Mouse (Mus musculus) left cerebral cortex, adult 9 months (tissue): ENCODE data around the gene Keg1.
"Not testable (repeated sequence)": the region's sequence is repeated elsewhere in the genome, so short reads cannot be mapped to it uniquely, and the experiment has no call there.

Experiments
- DNase-seq, 2 experiments: peaks; one replicate each; pipeline ENCODE4 v3.0.0; 2022; ENCODE audit warnings: low spot score in 2 of 2

Gene Keg1

GRCm38 (mm10) chr19:12695590-12695989 is at the start of gene Keg1:
Gene Keg1, plus strand, starts transcription at chr19:12695786.
- no peak for DNase-seq

DNA sequence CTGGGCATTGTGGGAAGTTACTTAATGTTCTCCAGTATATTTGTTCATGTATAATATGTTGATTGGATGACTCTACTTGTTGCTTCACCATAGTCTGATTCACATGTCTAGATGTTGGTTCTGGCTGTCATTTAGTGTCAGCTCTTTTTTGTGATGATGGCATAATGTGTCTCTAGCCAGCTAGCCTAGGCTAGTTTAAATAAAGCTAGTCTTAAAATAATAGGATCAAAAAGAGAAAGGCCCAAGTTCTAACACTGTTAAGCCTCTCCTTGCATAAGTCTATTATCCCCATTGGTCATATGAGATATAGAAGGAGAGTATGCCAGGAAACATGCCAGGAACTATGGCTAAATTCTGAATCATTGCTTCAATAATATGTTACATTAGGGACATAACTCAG is 46.1 kb upstream of the Keg1 start:
- no peak for DNase-seq

DNA sequence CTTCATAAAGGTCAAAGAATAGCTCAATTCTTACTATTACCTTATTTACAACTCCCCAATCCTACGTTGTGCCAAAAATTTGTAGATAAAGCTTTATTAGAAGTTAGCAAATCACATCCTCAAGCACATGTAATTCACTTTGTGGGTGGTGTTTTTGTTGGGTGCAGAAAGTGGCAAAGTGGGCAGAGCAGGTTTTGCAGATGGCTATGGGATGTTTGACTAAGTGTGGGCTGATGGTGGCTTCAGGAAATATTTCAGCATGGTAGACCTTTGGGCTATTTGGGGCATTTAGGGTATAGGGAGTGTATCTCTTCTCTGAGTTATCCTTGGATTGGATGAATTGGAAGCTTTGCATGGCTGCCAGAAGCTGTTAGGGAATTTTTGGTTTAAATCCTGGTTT is 29.4 kb upstream of the Keg1 start:
- DNase-seq = no peak

- DNase-seq = not testable (repeated sequence)
Observed at GRCm38 (mm10) chr19:12668601-12669000, 27.0 kb upstream of the Keg1 start.

GRCm38 (mm10) chr19:12670139-12670538 is 25.4 kb upstream of the Keg1 start, which contains the start of gene Olfr1442:
Gene Olfr1442, plus strand, starts transcription at chr19:12670439.
- DNase-seq = no peak

DNA sequence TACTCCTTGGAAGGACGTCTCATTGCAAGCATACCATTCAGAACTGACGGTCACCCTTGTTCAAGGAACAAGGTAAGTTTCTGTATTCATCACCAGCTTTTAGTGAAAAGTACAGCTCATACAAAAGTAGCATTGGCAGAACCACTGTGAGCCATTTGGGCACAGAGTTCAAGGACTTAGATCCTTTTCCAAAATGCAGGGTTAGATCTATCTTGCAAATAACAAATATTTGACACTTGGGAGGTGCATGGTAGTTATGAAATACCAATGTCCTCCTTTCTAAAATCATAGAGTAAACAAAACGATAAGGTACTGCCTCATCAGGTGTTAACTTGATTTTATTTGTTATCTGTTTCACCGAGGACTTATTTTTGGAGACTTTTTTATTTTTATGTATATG is 24.5 kb upstream of the Keg1 start:
- no peak for DNase-seq

DNA sequence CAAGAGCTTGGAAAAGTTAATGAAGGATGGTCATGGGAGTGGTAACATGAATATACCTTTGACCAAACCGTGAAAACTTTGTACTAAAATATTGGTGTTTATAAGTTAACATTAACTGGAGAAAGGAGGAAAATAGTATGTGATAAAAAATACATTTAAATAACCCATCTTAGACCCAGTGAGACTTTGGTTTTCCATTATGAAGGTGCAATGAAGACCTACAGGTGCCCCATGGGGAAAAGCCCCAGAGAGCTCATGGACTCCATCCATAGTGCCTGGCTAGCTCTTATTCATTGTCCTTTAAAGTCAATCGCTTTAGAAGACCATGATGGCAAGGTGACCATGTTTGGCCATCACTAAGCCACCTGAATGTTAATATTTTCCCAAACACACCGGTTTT is 17.8 kb upstream of the Keg1 start, which contains the start of gene Olfr1443:
Gene Olfr1443 (plus strand): TSS at position 301 of the 400 bp plus-strand sequence.
- no peak for DNase-seq

DNA sequence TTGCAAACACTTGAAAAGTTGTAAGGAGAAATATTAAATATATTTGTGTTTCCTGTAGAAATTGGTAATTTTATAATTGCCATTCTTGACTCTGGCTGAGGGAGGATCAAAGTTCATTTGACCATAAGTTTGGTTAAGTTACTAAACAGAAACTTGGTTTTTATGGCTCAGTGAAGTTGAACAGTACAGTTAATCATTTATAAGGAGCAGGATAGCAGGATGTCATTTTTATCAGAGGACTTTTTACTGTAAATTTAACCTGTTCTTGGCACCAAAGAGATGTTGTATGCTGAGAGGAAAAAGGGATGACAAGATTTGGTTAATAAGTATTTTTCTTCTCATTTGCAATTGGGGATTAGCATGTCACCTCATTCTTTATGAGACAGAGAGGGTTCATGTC is 10.9 kb upstream of the Keg1 start:
- no peak for DNase-seq

DNA sequence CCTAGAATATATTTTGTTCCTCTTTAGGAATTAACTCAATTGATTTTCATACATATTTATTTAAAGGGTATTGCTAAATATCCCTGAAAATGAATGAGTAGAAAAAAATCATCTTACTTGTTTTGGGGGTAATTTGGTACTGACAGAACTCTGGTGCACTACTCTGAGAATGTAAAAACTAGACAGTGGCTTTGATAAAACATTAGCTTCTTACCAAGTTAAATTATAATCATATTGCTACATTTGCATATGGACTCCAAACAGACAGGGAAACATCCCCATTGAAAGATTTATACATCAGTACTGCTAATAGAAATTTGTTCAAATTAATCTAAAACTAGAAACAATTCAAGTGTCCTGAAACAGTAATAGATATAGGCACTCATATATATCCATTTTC is 10.4 kb upstream of the Keg1 start:
- no peak for DNase-seq

DNA sequence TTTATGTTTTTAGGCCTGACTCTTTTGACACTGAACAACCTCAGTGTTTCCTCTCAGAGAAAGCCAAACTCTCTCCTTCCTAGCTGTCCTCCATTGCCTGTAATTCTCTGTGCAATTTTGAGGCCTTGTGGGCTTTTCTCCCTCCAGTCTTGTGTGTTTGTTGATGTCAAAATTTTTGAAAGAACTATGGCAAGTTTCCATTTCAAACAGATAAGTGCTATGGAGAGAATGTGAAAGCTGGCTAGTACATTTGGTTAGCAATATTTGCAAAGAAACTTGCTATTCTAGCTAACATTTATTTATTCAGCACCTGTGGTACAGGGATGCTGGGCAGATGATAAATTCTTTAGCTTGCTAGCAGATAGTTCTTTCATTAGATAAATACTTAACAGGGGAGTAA is 635 bp downstream of the Keg1 start:
- no peak for DNase-seq

GRCm38 (mm10) chr19:12708458-12708857 is 12.9 kb downstream of the Keg1 start:
- DNase-seq = no peak

- DNase-seq = no peak
Observed at GRCm38 (mm10) chr19:12708986-12709385, 13.4 kb downstream of the Keg1 start.

DNA sequence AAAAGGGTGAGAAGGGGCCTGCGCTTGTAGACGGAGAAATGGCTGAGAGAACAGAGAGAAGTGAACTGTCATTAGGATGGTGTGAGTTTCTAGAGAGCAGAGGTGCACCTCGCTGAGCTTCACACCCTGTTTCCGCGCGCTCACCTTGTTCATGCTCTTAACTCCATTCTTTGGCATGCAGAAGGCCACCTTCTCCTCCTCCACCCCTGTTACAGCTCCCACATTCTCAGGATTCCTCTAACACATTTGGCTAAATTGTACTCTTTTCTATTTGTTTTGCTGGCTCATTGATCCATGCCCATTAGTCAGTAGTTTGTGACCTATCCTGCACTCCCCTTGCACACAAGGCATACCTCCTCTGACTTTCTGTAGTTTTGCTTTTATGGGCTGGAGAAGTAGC is 23.6 kb downstream of the Keg1 start:
- DNase-seq = no peak

- DNase-seq = no peak
Observed at GRCm38 (mm10) chr19:12720463-12720862, 24.9 kb downstream of the Keg1 start.

DNA sequence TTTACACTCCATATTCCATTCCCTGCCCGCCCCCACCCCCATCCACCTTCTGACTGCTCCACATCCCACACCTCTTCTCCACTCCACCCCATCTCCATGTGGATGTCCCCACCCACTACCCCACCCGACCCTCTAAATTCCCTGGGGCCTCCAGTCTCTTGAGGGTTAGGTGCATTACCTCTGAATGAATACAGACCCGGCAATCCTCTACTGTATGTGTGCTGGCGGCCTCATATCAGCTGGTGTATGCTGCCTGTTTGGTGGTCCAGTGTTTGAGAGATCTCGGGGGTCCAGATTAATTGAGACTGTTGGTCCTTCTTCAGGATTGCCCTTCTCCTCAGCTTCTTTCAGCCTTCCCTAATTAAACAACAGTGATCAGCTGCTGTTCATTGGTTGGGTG is 25.3 kb downstream of the Keg1 start:
- not testable (repeated sequence) for DNase-seq

- not testable (repeated sequence) for DNase-seq
Observed at GRCm38 (mm10) chr19:12721596-12721995, 26.0 kb downstream of the Keg1 start.

DNA sequence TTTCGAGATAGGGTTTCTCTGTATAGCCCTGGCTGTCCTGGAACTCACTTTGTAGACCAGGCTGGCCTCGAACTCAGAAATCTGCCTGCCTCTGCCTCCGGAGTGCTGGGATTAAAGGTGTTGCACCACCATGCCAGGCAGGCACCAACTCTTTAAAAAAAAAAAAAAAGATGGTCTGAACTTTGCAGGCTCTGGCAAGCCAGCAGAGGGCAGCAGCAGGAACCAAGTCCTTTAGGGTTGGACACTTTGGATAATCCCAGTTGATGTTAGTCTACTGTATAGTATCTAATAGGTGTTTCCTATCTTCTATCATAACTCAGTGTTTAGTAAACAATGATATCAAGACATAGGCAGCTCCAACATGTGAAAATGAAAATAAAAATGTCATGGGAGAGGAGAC is 26.7 kb downstream of the Keg1 start:
- DNase-seq = peak in 1 of 2 experiments; percentile 2

GRCm38 (mm10) chr19:12725851-12726250 is 30.3 kb downstream of the Keg1 start:
- no peak for DNase-seq

DNA sequence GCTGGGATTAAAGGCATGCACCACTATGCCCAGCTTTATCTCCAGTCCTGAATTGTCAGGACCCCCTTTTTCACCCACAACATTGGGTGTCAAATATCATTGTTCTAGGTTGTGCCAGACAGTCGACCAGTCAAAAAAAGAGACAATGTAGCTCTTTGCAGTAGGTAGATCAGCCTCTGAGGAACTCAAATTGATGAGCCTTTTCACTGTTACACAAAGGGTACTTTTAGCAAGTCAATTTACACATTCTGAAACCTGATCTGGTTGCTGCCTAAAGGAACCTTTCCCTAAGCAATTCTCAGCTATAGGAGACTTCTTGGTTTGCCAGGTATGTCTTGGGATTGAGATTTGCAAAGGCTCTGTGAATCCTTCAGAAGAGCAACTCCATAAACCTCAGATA is 35.5 kb downstream of the Keg1 start:
- no peak for DNase-seq

- no peak for DNase-seq
Observed at GRCm38 (mm10) chr19:12731950-12732349, 36.4 kb downstream of the Keg1 start.

GRCm38 (mm10) chr19:12756286-12756685 is 60.7 kb downstream of the Keg1 start:
- no peak for DNase-seq

DNA sequence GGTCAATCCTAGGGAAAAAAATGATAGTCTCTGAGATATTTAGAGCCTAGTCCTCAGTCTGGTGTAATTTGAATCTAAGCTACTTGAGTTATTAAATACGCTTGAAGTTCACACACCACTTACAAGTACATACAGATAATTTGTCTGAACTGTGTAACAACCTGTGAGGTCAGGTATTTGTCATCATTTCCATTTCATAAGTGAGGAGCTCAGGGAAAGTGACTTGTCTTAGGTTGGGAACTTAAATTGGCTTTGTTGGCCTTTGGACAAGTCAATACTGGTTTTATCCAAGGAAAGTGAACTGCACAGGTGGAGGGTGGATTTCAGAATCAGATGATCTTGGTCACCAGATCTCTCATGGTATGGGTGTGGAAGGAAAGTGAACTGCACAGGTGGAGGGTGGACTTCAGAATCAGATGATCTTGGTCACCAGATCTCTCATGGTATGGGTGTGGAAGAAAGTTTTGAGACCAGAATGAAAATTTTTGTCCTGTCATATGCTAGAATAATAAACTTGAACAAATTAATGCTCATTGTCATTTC is 63.4 kb downstream of the Keg1 start:
- no peak for DNase-seq

GRCm38 (mm10) chr19:12759656-12760055 is 64.1 kb downstream of the Keg1 start:
- DNase-seq = peak; percentile 15 to 43
